Mouse (Mus musculus) hindbrain, embryonic 16.5 days (tissue): ENCODE results near the gene Hdgfl3. TPM values are rescaled to one million over a fixed set of nuclear protein-coding genes. Genes with fewer than 3 reads are reported as not detected.
"Not testable (repeated sequence)": the region's sequence is repeated elsewhere in the genome, so short reads cannot be mapped to it uniquely, and the experiment has no call there.

Experiments
- ATAC-seq: fragments of 200-750 bp; cut with Nextera tagmentation; 2 replicates; pipeline ENCODE4 v1.8.0; 2017; ENCODE audit warnings: moderate TSS enrichment, moderate library complexity
- H3K27ac ChIP-seq: fragments of 300-500 bp; sonication (generic); 2 replicates; pipeline ENCODE4 v1.5.1; 2014; ENCODE audit warnings: low read depth, mild to moderate bottlenecking, control low read depth, low read length, moderate library complexity
- H3K27me3 ChIP-seq: fragments of 300-500 bp; sonication (generic); replicated peaks from 2 replicates; pipeline ENCODE4 v1.6.1; 2014; ENCODE audit warnings: low read length; ENCODE audit not compliant: control insufficient read depth, insufficient read depth
- H3K36me3 ChIP-seq: fragments of 300-500 bp; sonication (generic); 2 replicates; pipeline ENCODE4 v1.6.1; 2014; ENCODE audit warnings: mild to moderate bottlenecking, low read length, moderate library complexity, mixed read lengths; ENCODE audit not compliant: control insufficient read depth, insufficient read depth
- H3K4me1 ChIP-seq: fragments of 300-500 bp; sonication (generic); 2 replicates; pipeline ENCODE4 v1.6.1; 2014; ENCODE audit warnings: low read depth, low read length; ENCODE audit not compliant: control insufficient read depth, insufficient read depth
- H3K4me2 ChIP-seq: fragments of 300-500 bp; sonication (generic); 2 replicates; pipeline ENCODE4 v1.6.1; 2014; ENCODE audit warnings: mild to moderate bottlenecking, low read length, control low read depth, moderate library complexity
- H3K4me3 ChIP-seq: fragments of 300-500 bp; sonication (generic); 2 replicates; pipeline ENCODE4 v1.5.1; 2014; ENCODE audit warnings: mild to moderate bottlenecking, low read length, control low read depth, moderate library complexity
- H3K9ac ChIP-seq: fragments of 300-500 bp; sonication (generic); 2 replicates; pipeline ENCODE4 v1.6.1; 2014; ENCODE audit warnings: low read depth, mild to moderate bottlenecking, control low read depth, low read length, moderate library complexity
- H3K9me3 ChIP-seq: fragments of 300-500 bp; sonication (generic); 2 replicates; pipeline ENCODE4 v1.6.1; 2014; ENCODE audit warnings: mild to moderate bottlenecking, low read length, moderate library complexity; ENCODE audit not compliant: control insufficient read depth
- WGBS: fragments of 180-500 bp; shearing (Covaris S2); extraction: QIAGEN DNeasy Blood & Tissue Kit; methylation state at CpG from one replicate; pipeline ENCODE4 v1.1.7; 2014; 5-methylcytosine and 5-hydroxymethylcytosine counted together
- polyA plus RNA-seq: library from polyadenylated mRNA; unstranded; fragments of >200 nt; fragmentation: Nextera tagmentation; extraction: Ambion mirVana; gene quantifications from 2 replicates; pipeline ENCODE4 v1.2.1, GENCODE M21; 2015

Gene Hdgfl3
- polyA plus RNA-seq, 1 experiment from 2014 or later, result 47.6 TPM

DNA sequence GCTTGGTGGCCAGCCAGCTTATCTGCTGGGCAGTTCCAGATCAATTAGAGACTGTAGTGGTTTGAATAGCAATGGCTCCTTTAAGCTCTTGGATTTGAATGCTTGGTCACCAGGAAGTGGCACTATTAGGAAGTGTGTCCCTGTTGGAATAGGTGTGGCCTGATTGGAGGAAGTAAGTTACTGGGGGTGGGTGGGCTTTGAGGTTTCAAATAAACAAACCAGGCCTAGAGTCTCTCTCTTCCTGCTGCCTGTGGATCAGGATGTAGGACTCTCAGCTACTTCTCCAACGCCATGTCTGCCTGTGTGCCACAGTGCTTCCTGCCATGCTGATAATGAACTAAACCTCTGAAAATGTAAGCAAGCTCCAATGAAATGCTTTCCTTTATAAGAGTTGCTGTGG, 91.3 kb downstream of the Hdgfl3 start:
- H3K4me2 ChIP-seq, result no peak overlapping the region
- ATAC-seq, result no peak
- no peaks in the 10 kb centered on the region for H3K36me3 ChIP-seq
- no peaks in the 10 kb centered on the region for H3K9me3 ChIP-seq
- H3K4me1 ChIP-seq, result no peaks in the 10 kb centered on the region
- H3K4me3 ChIP-seq, result no peak overlapping the region
- no peaks in the 10 kb centered on the region for H3K27me3 ChIP-seq
- no peak overlapping the region for H3K9ac ChIP-seq
- H3K27ac ChIP-seq, result no peak overlapping the region
- WGBS, result 83% methylated on average over 1 of the region's 1 CpGs

DNA sequence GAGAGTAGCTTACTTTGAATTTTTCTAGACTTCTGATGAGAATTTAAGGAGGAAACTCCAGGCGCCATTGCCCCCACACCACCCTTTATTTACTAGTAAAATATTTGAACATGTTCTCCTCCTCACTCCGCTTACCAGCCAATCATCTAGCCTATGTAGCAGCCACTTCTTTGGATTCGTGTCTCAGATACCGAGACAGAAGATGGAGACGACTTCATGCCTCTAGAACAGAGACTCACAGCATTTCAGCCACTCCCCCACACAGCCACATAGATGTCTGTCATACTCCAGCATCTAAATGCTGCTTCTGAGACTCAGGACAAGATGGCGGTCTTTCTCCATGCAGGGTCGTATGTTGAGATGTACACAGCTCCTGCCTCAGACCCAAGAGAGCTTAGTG, 92.1 kb downstream of the Hdgfl3 start:
- Histone ChIP-seq H3K27me3 (no peaks in the 10 kb centered on the region), H3K4me2 (no peak overlapping the region), H3K4me1 (no peaks in the 10 kb centered on the region), H3K27ac (no peak overlapping the region), H3K36me3 (no peaks in the 10 kb centered on the region), H3K9ac (no peak overlapping the region), H3K4me3 (no peak overlapping the region), H3K9me3 (no peaks in the 10 kb centered on the region)
- no peak for ATAC-seq
- WGBS, result 93% methylated on average over 7 of the region's 7 CpGs

DNA sequence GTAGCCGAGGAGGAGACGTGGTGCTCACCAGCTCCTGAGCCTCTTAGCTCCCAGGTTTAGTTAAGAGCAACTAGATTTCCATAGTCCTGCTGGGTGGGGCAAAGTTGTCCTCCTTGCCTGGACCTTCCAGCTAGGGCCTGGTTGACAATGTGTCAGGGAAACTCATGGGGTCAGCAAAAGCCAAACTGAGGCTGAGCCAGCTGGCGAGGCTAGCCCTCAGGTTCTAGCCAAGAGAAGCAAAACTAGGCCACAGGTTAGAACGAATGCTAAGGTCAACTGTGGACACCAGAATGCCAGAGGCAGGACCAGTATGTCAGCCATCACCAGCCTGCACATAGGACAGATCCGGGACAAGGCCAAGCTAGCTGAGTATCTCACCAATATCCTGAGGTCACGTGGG, 92.8 kb downstream of the Hdgfl3 start:
- Histone ChIP-seq H3K4me3 (no peak overlapping the region), H3K4me2 (no peak overlapping the region), H3K9me3 (no peaks in the 10 kb centered on the region), H3K27me3 (no peaks in the 10 kb centered on the region), H3K4me1 (no peaks in the 10 kb centered on the region), H3K27ac (no peak overlapping the region), H3K9ac (no peak overlapping the region), H3K36me3 (no peaks in the 10 kb centered on the region)
- no peak for ATAC-seq
- 85% methylated on average over 6 of the region's 6 CpGs for WGBS

DNA sequence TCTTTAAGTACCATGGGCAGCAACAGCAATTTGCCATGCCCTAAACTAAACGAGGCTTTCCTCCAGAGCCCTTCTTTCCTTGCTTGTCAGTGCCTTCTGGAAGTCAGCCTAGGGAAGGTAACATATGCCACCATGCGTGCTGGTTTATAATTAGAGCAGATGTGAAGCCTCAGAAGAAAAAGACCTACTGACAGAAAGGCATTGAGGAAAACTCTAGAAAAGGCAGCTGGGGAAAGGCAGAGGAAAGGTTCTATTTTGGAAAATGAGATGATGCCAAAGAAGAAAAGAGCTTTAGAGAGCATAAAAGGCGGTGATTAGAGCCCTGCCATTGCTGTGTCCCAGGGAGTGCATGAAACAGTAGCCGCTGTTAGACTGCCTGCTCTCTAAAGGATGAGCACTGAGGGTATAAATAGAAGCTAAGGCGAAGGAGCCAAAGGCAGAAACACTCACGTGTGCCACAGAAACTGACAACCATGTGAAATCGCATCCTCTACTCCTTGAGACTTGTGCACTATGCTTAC, 93.6 kb downstream of the Hdgfl3 start:
- WGBS, result 53% methylated on average over 7 of the region's 7 CpGs
- Histone ChIP-seq H3K9ac (no peak overlapping the region), H3K9me3 (no peaks in the 10 kb centered on the region), H3K4me1 (no peaks in the 10 kb centered on the region), H3K27ac (no peak overlapping the region), H3K4me3 (no peak overlapping the region), H3K36me3 (no peaks in the 10 kb centered on the region), H3K27me3 (no peaks in the 10 kb centered on the region), H3K4me2 (no peak overlapping the region)
- ATAC-seq, result no peak

DNA sequence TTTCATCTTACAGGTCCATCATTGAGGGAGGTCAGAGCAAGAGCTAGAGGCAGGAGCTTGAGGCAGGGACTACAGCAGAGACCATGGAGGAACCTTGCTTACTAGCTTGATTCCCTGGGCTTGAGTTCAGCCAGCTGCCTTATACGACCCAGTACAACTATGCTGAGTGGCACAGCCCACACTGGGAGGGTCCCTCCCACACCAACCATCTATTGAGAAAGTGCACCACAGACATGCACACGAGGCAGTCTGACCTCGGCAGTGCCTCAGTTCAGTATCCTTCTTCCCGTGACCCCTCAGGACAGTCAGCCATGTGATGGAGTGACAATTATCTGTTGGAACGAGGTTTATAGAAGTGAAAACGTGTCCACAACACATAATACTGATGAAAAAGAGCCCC, 94.5 kb downstream of the Hdgfl3 start:
- Histone ChIP-seq H3K9me3 (no peaks in the 10 kb centered on the region), H3K4me1 (no peaks in the 10 kb centered on the region), H3K4me3 (no peak overlapping the region), H3K4me2 (no peak overlapping the region), H3K36me3 (no peaks in the 10 kb centered on the region), H3K27ac (no peak overlapping the region), H3K9ac (no peak overlapping the region), H3K27me3 (no peaks in the 10 kb centered on the region)
- no peak; the same call in 1 of the 2 replicates for ATAC-seq
- WGBS, result 61% methylated on average over 6 of the region's 6 CpGs

DNA sequence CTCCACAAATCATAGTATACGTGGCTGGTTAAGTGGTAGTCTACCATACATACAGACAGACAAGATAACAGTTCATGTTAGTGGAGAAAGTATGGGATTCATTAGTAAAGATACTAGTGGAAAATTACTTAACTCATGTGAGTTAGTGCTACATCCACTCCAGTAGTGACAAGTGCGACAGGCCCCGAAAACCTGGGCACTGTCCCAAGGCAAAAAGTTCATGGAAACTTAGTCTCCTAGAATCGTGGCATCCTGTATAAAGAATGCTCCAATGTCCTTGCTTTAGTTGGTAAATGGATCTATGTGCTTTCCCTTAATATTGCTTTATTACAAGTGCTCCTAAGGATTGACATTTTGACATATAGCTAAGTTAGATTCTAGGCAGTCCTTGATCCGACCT, 96.5 kb downstream of the Hdgfl3 start:
- H3K36me3 ChIP-seq, H3K27ac ChIP-seq, ATAC-seq, H3K9ac ChIP-seq, H3K9me3 ChIP-seq, H3K4me2 ChIP-seq, H3K27me3 ChIP-seq, H3K4me3 ChIP-seq, H3K4me1 ChIP-seq: not testable (repeated sequence)
- WGBS, result 90% methylated on average over 5 of the region's 5 CpGs

DNA sequence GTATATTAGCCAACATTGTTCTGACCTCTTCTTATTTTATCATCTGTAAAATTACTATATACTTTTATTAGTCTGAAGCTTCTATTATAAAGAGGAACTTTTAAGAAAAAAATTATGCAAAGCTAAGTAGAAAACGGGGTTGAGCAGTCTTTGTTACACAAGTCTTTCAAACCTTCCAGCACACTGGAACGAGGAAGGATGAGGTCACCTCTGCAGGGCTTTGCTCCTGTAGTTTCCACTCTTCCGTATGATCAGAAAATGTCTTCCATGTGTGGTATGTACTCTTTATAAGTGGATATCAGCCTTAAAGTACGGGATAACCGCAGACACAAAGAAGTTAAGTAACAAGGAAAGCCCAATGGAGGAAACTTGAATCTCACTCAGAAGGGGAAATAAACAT, 98.8 kb downstream of the Hdgfl3 start:
- Histone ChIP-seq H3K27me3 (no peaks in the 10 kb centered on the region), H3K36me3 (no peaks in the 10 kb centered on the region), H3K9ac (no peak overlapping the region), H3K9me3 (no peaks in the 10 kb centered on the region), H3K27ac (no peak overlapping the region), H3K4me3 (no peak overlapping the region), H3K4me1 (no peaks in the 10 kb centered on the region), H3K4me2 (no peak overlapping the region)
- 87% methylated on average over 5 of the region's 5 CpGs for WGBS
- no peak for ATAC-seq

DNA sequence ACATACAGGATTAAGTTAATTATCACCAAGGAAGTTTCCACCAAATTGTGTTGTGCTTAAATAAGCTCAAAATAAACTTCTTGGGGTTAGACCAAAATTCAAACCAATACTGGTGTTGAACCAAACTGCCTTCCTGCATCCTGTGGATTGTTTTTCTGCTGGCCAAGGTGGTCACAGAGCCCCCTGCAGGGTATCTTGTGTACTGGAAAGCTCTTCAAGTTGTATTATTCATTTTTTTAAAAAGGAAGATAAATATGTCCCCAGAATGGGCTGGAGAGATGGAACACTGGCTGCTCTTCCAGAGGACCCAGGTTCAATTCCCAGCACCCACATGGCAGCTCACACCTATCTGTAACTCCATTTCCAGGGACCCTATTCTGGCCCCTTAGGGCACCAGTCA, 99.4 kb downstream of the Hdgfl3 start:
- H3K9ac ChIP-seq, result no peak overlapping the region
- no peak for ATAC-seq
- no peak overlapping the region for H3K4me3 ChIP-seq
- no peaks in the 10 kb centered on the region for H3K4me1 ChIP-seq
- H3K36me3 ChIP-seq, result no peaks in the 10 kb centered on the region
- no peak overlapping the region for H3K4me2 ChIP-seq
- no peaks in the 10 kb centered on the region for H3K9me3 ChIP-seq
- no peaks in the 10 kb centered on the region for H3K27me3 ChIP-seq
- H3K27ac ChIP-seq, result no peak overlapping the region
